Mouse (Mus musculus) granulocyte monocyte progenitor cell, adult 5-6 weeks (primary cell): ENCODE measurements around the gene P2ry14. TPM values are rescaled to one million over a fixed set of nuclear protein-coding genes. Genes with fewer than 3 reads are reported as not detected.
"Not testable (repeated sequence)": the region's sequence is repeated elsewhere in the genome, so short reads cannot be mapped to it uniquely, and the experiment has no call there.

Experiments used
- ATAC-seq: replicated peaks from 2 replicates; pipeline ENCODE4 v1.8.0; 2016; ENCODE audit warnings: mild to moderate bottlenecking, moderate TSS enrichment, inconsistent platforms; ENCODE audit not compliant: poor library complexity, severe bottlenecking
- total RNA-seq, 2 experiments: library from RNA; stranded (forward) in 1 of 2; stranded (reverse) in 1 of 2; fragments of 200-712, 200-1000 nt in 1 of 2; fragments of >200 nt in 1 of 2; fragmentation: Nextera tagmentation in 1 of 2; gene quantifications; 2 replicates each; pipeline ENCODE4 v1.2.3; 2014 to 2017

P2ry14 gene
- total RNA-seq, 2 experiments from 2014 or later, result 6.3 to 7.4 TPM

GRCm38 (mm10) chr3:59149646-59150045 lies 3.8 kb downstream of the P2ry14 start:
- no peak for ATAC-seq

DNA sequence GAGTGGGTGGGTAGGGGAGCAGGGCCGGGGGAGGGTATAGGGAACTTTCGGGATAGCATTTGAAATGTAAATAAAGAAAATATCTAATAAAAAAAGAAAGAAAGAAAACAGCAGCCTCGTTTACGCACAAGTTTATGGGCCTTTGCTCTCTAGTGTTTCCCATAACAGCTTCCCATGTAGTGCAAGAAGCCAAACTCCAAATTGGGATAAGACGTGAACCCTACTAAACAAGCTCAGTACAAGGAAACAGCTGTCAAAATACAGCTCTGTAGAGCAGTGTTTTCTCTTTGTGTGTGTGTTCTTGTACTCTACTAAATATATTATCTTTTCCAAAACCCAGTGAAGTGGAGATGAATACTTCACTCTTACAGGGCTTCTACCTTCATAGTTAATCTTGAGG lies 8.2 kb downstream of the P2ry14 start:
- no peak for ATAC-seq

DNA sequence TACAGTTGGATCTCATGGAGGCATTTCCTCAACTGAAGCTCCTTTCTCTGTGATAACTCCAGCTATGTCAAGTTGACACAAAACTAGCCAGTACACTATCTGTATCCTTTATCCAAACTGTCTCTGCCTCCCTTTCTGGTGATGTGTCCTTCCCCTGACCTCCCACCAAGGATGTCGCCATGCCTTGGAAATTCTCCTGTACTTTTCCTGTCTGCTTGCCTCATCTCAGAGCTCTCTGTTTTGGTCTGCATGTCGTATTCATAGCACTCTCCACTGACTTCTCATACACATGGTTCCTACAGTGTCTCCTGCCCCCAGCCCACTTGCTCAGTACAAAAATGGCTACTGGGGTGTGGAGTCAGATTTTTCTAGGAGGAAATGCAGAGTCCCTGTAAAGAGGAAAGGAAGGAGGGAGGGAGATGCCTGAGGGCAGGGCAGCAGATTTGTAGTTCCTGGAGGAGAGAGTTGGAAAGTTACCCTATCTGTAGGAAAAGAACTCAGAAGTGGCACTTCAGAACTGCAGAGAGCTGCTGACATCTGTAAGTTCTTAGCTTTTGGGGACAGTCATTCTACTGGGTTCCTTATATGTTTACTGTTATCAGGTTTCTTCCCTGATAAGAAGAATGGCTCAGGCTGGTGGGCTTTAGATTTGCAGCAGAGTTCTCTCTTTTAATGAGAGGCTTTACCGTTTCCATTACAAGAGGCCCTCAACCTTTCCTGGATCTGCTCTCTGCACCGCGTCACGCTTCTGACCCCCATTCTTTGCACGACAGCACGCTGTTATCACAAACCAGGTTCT lies 11.7 kb downstream of the P2ry14 start:
- no peak for ATAC-seq

GRCm38 (mm10) chr3:59140941-59141340 lies 12.5 kb downstream of the P2ry14 start:
- ATAC-seq, result not testable (repeated sequence)

DNA sequence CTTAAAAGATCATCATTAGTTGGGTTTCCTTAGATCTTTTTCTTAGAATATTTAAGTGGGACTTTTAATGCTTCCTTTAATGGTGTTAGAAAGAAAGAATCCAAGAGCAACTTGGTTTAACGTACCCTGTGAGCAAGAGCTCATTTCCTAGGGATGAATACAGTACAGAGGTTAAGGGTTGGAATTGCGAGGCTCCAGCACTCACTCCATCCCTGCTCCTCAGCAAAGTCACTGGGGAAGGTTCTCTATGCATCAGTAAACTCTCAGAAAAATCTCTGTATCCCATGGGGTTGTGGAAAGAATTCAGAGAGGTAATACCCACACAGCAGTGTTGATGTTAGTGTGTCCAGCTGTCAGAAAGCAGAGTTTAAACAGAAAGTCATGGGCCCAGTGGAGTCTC lies 13.3 kb downstream of the P2ry14 start:
- ATAC-seq, result no peak

- no peak for ATAC-seq
Observed at GRCm38 (mm10) chr3:59139651-59140051, 13.8 kb downstream of the P2ry14 start.

DNA sequence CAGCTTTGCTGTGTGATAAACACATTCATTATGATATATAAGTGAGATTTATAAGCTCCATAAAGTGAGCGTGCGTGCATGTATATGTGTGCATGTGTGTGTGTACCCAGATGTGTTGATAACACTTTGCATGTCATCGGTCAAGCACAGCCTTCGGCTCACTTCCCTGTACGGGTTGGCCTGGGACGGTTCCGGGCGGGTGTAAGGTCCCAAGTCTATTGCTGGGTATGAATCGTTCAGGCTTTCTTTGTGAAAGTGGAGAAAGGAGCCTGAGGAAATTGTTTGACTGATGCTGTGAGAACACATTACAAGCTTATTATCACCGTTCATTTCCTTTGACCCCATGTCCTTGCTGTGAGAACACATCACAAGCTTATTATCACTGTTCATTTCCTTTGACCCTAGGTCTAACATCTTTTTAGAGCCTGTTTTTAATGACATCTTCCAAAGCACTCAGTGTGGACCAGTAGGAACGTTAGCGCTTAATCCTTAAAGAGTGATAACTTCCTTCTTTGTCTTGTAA lies 14.4 kb downstream of the P2ry14 start:
- ATAC-seq, result no peak

DNA sequence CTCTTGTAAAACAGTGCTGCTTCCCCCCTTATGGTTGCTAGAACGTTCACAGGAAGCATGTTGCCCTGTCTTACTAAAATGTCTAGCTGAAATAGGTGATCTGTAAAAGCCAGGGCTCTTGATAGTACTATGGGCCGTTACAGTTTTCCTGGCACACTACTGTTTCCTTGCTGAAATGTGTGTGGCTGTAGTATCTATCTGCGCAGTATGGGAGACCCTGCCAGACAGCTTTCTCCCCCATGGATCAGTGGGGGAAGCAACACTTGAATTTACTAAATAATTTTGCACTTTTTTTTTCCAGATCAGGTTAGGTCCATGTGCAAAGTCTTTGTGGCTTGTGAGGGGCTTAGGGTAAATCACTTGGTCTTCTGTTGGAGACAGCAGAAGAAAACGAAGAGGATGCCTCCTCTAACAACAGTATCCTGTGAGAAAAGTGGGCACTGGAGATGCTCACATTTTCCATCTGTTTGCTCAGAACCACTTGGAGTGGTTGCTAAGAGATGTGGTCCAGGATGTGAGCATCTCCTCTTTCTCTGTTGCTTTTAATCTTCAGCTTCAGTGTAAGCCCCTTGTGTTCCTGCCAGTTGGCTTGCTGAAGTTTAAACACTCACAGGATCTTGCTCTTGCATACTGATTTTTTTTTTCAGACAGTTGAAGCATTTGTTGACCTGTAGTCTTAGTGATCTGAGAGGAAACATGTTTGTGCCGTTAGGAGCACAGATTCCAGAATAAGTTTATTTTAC lies 17.3 kb downstream of the P2ry14 start:
- peak; percentile 15; the same call in 1 of the 2 replicates for ATAC-seq

GRCm38 (mm10) chr3:59133189-59133588 lies 20.2 kb downstream of the P2ry14 start:
- ATAC-seq, result peak; percentile 57

DNA sequence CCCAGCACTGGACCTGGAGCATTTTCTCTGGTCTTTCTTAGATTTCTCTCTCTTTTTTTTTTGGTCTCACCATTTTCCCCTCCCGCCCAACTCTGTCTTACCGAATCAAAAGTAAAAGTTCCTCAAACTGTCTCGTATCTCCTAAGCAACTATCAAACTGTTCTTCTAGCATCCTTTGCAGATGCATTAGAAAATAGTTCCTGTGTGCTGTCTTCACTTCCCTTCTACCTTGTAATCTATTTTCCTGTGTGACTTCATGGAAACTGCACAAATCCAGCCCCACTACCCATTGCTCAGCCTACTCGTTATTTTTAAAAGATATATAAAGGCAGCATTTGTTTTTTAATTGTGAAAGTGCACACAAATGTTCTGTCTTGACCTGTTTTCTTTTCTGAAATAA lies 21.5 kb downstream of the P2ry14 start:
- peak; percentile 25 for ATAC-seq

- no peak for ATAC-seq
Observed at GRCm38 (mm10) chr3:59131081-59131480, 22.3 kb downstream of the P2ry14 start.

DNA sequence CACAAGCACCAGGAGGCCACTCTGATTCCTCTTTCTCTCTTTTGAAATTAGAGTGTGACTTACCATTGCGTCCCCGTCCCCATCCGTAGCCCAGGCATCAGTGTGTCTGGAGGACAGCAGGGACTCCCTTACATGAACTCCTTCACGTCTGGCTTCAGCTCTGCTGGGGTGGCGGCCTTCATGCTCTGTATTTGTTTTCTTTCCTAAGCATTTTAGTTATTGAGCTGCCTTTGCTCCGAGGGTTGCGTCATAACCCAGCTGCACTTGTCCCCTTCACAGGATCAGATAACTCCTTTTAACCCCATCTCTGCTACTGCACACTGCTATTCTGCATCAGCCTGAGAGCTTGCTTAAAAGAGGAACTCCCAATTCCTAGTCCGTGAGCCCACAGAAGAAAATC lies 23.0 kb downstream of the P2ry14 start:
- peak; percentile 55 for ATAC-seq

- no peak for ATAC-seq
Observed at GRCm38 (mm10) chr3:59129547-59129946, 23.9 kb downstream of the P2ry14 start.

DNA sequence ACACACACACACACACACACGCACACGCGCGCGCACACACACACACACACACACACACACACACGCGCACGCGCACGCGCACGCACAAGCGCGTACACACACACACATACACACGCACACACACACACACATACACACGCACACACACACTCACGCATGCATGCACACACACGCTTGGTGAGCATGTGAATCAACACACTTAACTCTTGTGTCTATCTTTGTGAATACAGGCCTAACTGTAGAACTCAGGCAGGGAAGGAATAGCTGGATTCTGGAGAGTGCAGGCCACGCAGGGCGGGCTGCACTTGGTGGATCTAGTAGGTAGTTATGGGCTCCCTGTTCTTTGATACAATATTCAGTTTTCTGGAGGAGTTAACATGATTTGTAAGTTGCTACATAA lies 24.7 kb downstream of the P2ry14 start:
- no peak for ATAC-seq

DNA sequence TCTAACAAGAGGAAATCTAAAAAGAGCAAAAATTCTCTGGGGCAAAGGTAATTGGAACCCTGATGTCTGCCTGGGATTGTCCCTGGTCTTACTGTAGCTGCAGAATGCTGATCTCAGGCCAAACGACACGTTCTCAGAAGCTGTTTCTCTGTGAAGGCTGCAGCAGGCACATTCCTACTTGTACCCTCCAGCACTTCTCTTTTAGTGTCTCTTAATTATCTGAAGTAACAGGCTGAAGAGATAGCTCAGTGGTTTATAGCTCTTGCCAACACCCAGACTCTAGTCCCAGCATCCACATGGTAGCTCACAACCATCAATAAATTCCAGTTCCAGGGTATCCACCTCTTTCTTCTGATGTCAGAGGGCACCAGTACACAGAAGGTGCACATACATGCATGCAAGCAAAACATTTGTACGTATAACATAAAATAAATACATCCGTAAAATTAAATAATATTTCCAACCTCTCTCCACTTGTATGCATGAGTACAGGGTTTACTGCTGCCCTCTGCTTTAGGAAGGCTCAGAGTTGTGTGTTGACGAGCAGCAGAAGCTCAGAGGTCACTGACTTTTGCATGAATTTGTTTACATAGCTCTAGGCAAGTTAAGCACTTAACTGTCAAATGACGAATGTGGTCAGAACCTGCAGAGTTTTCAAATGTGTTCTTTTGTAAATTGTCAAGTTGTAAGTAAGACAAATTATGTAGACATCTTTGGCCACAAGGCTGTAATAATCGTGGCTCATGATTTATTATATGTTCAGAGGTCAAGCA lies 27.4 kb downstream of the P2ry14 start:
- no peak for ATAC-seq

DNA sequence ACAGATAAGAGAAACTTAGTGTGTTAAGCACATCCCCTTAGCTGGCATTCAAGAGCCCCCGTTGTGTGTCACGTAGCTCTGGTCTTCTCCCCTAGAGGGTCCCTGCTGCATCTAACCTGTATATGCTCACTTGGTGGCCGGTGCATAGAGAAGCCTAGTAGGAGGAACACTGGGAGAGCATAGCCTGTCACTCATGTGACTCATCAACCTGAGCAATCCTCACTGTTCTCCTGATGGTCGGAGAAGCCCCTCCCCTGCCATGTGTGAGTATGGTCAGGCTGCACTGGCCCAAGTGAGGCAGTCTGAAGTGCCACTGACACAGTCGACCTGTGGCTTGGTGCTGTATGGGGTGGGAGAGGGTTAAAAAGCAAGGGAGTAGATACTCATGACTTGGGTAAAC lies 28.4 kb downstream of the P2ry14 start:
- ATAC-seq, result peak; percentile 16; the same call in 1 of the 2 replicates

- no peak for ATAC-seq
Observed at GRCm38 (mm10) chr3:59121780-59122449, 31.5 kb downstream of the P2ry14 start.

DNA sequence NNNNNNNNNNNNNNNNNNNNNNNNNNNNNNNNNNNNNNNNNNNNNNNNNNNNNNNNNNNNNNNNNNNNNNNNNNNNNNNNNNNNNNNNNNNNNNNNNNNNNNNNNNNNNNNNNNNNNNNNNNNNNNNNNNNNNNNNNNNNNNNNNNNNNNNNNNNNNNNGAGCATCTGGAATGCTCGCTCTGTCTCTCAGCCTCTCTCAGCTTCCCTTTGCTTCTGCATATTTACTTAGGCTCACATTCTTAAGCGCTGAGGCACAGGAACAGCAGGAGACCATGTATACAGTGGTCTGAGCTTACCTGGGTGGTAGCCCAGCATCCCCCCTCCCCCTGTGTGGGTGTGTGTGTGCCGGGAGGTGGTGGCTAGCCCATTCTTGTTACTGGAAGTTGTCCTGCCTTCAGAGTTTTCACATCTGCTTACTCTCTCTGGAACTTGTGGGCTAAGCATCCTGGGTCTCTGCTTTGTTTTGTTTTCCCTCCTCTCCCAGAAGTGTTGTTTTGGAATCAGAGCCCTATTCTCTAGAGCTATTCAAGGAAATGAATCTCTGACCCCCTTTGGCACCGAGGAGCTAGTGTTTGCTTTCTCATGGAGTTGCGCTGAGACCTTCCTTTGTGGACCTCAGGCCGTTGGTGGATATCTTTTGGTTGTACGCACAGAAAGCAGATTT lies 32.2 kb downstream of the P2ry14 start:
- no peak for ATAC-seq

DNA sequence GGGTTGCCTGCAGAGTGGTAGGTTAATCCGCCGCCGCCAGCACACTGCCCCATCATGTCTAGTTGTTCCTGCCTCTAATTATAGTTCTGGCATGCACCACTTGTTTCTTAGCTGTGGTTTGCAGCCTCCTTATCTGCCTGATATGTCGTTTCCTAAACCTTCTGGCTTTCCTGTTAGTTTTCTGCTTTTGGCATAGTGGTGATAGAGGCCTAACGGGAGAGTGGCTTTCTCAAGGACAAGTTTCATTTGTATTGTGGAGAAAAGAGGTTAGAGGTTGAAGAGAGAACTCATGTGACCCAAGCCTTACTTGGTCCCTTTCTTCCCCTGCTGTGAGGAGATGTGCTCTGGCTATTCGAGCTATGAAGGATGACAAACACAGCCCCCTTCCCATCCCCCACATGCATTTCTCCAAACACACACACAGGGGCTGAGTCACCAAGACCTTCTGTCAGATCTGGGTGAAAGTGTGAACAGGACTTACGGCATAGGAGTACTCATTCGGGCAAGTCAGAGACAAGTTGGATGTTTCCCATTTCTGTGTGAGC lies 39.4 kb downstream of the P2ry14 start:
- peak; percentile 58 for ATAC-seq
